ENCODE assay signal across 11 mouse cellular contexts in the genomic region with DNA sequence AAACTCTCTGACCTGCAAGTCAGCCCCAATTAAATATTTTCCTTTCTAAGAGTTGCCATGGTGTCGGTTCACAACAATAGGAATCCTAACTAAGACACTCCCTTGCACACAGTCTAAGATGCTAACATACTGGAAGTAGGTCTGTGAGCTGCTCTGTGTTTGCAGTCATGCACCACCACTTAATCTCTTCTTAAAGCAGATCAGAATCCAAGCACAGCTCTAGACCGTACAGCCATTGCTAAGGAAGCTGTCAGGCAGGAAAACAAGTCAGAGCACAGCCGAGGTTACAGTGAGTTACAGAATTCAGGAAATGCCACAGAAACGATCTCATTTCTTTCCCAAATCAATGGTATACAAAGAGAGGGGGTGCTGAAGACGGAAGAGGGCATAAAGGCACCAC.
A peak's percentile ranks its signal among the peaks of the same experiment; 100 is the strongest.
DNase-seq lines count a peak whose midpoint lies in the region; ATAC-seq lines count a peak whose summit lies in the region.
"Had no signal": no experiment of that assay in that cellular context is flagged by ENCODE, and none has a peak within 500 bp of the region (broad histone marks: within the 10 kb centered on the region; RNA-seq: fewer than 3 reads in every experiment).

No protein-coding gene starts in this region.

- peak; percentile 62; the same call in 1 of the 2 replicates for ATAC-seq in heart, embryonic 15.5 days (replicated peaks; ENCODE audit: insufficient number of reproducible peaks, insufficient read depth, low FRiP score, low read depth)
- peak; percentile 53; the same call in 1 of the 2 replicates for ATAC-seq in neural tube, embryonic 13.5 days (ENCODE audit: low read depth)
- peak; percentile 74 for ATAC-seq in hindbrain, embryonic 16.5 days
- no peak for ATAC-seq in megakaryocyte, adult 5-6 weeks (ENCODE audit: poor library complexity, severe bottlenecking)

- H3K4me1 ChIP-seq in heart, embryonic 15.5 days (replicated peaks) = peaks cover 8% of the 10 kb centered on the region
- H3K4me1 ChIP-seq in neural tube, embryonic 13.5 days (replicated peaks) = 0 out of 2 replicates have a peak, but pooled peaks cover 11% of the 10 kb centered on the region
- H3K4me1 ChIP-seq in hindbrain, embryonic 16.5 days (ENCODE audit: control insufficient read depth, insufficient read depth, low read depth, low read length) = peaks cover 7% of the 10 kb centered on the region

- no peak overlapping the region for H3K9ac ChIP-seq in heart, embryonic 15.5 days
- H3K9ac ChIP-seq in neural tube, embryonic 13.5 days = no peak overlapping the region
- H3K9ac ChIP-seq in hindbrain, embryonic 16.5 days (ENCODE audit: low read depth, low read length) = no peak overlapping the region
- H3K9ac ChIP-seq: limb, embryonic 13.5 days had no signal

- intact Hi-C loops in heart, postnatal 25 days (cut with DNase I) = no loop called here

- no peaks in the 10 kb centered on the region for H3K36me3 ChIP-seq in heart, embryonic 15.5 days
- no peaks in the 10 kb centered on the region for H3K36me3 ChIP-seq in neural tube, embryonic 13.5 days
- H3K36me3 ChIP-seq in hindbrain, embryonic 16.5 days (ENCODE audit: control insufficient read depth, insufficient read depth, low read length) = no peaks in the 10 kb centered on the region

- H3K4me3 ChIP-seq in heart, embryonic 15.5 days = no peak overlapping the region
- no peak overlapping the region for H3K4me3 ChIP-seq in neural tube, embryonic 13.5 days
- H3K4me3 ChIP-seq in hindbrain, embryonic 16.5 days (ENCODE audit: low read length) = no peak overlapping the region
- H3K4me3 ChIP-seq: limb, embryonic 13.5 days; megakaryocyte, embryonic 14.5 days had no signal

- peak overlapping the region; percentile 44 for H3K27ac ChIP-seq in heart, embryonic 15.5 days
- peak overlapping the region; percentile 42; the same call in 1 of the 2 replicates for H3K27ac ChIP-seq in neural tube, embryonic 13.5 days (replicated peaks)
- H3K27ac ChIP-seq in hindbrain, embryonic 16.5 days (ENCODE audit: low read depth, low read length) = peak overlapping the region; percentile 42; the same call in 1 of the 2 replicates
- H3K27ac ChIP-seq: limb, embryonic 13.5 days had no signal

- no peak for DNase-seq in heart, postnatal 25 days (ENCODE audit: low spot score)
- no peak for DNase-seq in neural tube, embryonic 10.5 days (ENCODE audit: extremely low spot score, low spot score)
- DNase-seq in thymus, postnatal 4 days = no peak
- no peak for DNase-seq in cerebellum, postnatal 36 days
- DNase-seq: kidney, postnatal 25 days had no signal

- no peaks in the 10 kb centered on the region for H3K9me3 ChIP-seq in heart, embryonic 15.5 days (replicated peaks)
- H3K9me3 ChIP-seq in neural tube, embryonic 13.5 days = no peaks in the 10 kb centered on the region
- H3K9me3 ChIP-seq in hindbrain, embryonic 16.5 days (ENCODE audit: control insufficient read depth, low read length) = no peaks in the 10 kb centered on the region
- H3K9me3 ChIP-seq: limb, embryonic 13.5 days; megakaryocyte, embryonic 14.5 days had no signal

- whole genome bisulfite sequencing in heart, embryonic 15.5 days = 41% methylated on average over 5 of the region's 5 CpGs
- WGBS in neural tube, embryonic 13.5 days = 58% methylated on average over 5 of the region's 5 CpGs
- 28% methylated on average over 5 of the region's 5 CpGs for WGBS in hindbrain, embryonic 16.5 days

- H3K27me3 ChIP-seq in heart, embryonic 15.5 days = no peaks in the 10 kb centered on the region
- no peaks in the 10 kb centered on the region for H3K27me3 ChIP-seq in neural tube, embryonic 13.5 days
- H3K27me3 ChIP-seq in hindbrain, embryonic 16.5 days (replicated peaks; ENCODE audit: control insufficient read depth, insufficient read depth, low read length) = no peaks in the 10 kb centered on the region
- H3K27me3 ChIP-seq: limb, embryonic 13.5 days; megakaryocyte, embryonic 14.5 days had no signal

- H3K4me2 ChIP-seq in heart, embryonic 15.5 days = no peak overlapping the region
- H3K4me2 ChIP-seq in neural tube, embryonic 13.5 days = no peak overlapping the region
- H3K4me2 ChIP-seq in hindbrain, embryonic 16.5 days (ENCODE audit: low read length) = peak overlapping the region; percentile 20
- H3K4me2 ChIP-seq: limb, embryonic 13.5 days had no signal
